Mouse (Mus musculus) lung, postnatal 0 days (tissue): ENCODE results near the gene 1810009A15Rik.

ENCODE experiments used
- CTCF ChIP-seq: IDR thresholded peaks from 2 replicates; pipeline ENCODE4 v1.5.1; 2016; ENCODE audit warnings: antibody characterized with exemption, mild to moderate bottlenecking
- EP300 ChIP-seq: IDR thresholded peaks from 2 replicates; pipeline ENCODE4 v1.6.1; 2016; ENCODE audit warnings: antibody characterized with exemption, mild to moderate bottlenecking, control low read depth

DNA sequence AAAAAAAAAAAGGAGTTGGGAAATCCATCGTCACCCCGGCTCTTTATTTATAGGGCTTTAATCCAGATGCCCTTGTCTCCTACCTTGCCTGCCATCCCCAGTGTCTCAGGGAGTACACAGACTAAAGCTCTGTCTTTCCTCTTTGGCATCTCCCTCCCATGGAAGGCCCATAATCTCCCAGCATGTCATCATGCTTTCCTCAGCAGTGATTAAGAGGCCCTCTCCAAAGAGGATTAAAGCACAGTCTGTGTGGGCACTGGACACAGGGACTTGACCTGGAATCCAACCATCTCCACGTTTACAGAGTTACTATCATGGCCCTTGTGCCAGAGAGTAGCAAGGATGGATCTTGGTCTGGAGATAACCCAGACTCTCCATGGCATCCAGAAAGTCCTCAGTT, 5.0 kb upstream of the 1810009A15Rik start, which contains the start of the genes Lbhd1 and Gm49403:
- TF ChIP-seq CTCF (no peak), EP300 (no peak)
